Mouse (Mus musculus): ENCODE measurements around the gene Gramd1a. TPM values are rescaled to one million over a fixed set of nuclear protein-coding genes. Genes with fewer than 3 reads are reported as not detected.

The Gramd1a gene
- polyA plus RNA-seq, 1 experiment from 2014 or later, result 171 TPM

- Histone ChIP-seq H3K27ac (no peak overlapping the region), H3K9me3 (replicated peaks) (0 out of 2 replicates have a peak, but pooled peaks cover 2% of the 10 kb centered on the region), H3K27me3 (no peaks in the 10 kb centered on the region), H3K4me3 (no peak overlapping the region), H3K4me1 (0 out of 2 replicates have a peak, but pooled peaks cover 7% of the 10 kb centered on the region), H3K4me2 (no peak overlapping the region), H3K36me3 (ENCODE audit: poor library complexity, severe bottlenecking) (no peaks in the 10 kb centered on the region), H3K9ac (no peak overlapping the region)
- no peak for ATAC-seq
- WGBS, result 58% methylated on average over 14 of the region's 14 CpGs
Observed at GRCm38 (mm10) chr7:31082831-31083588, 72.7 kb downstream of the Gramd1a start.

DNA sequence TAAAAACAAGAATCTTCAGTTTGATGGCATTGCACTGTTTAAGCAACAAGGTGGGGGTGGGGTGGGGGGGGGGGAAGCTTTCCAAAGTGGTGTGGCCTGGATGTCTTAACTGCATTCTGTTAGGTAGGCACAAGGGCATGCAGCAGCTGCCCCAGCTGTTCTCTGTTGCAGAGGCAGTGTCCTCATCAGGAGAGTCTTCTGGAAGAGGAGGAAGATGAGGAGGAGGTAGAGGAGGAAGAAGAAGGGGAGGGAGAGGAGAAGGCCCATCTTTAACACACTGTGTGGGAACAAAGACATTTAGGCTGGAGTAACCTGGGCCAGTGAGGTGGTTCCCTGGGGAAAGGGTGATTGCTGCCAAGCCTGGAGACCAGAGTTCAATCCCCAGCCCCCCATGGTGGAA is 73.6 kb downstream of the Gramd1a start:
- no peak overlapping the region for H3K27ac ChIP-seq
- no peak for ATAC-seq
- H3K4me1 ChIP-seq, result 0 out of 2 replicates have a peak, but pooled peaks cover 7% of the 10 kb centered on the region
- no peak overlapping the region for H3K4me3 ChIP-seq
- H3K9ac ChIP-seq, result no peak overlapping the region
- H3K4me2 ChIP-seq, result no peak overlapping the region
- 0 out of 2 replicates have a peak, but pooled peaks cover 2% of the 10 kb centered on the region for H3K9me3 ChIP-seq (replicated peaks)
- H3K27me3 ChIP-seq, result no peaks in the 10 kb centered on the region
- no peaks in the 10 kb centered on the region for H3K36me3 ChIP-seq (ENCODE audit: poor library complexity, severe bottlenecking)

DNA sequence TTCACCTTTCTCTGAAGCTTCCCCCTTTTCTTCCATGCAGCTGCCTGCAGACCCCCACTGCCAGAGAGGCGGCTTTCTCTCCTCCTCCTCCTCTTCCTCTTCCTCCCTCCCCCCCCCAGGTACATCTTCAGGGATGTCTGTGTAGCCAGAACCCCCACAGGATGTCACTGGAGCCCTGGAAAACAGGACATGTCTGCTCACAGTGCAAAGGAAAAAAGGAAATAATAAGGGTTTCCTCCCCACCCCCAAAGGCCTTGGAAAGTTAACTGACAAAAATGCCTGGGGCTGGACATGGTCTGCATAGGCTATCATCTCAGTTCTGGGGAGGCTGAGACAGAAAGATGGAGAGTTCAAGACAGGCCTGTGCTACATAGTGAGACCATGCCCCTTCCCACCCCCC is 74.6 kb downstream of the Gramd1a start:
- Histone ChIP-seq H3K27me3 (no peaks in the 10 kb centered on the region), H3K4me2 (no peak overlapping the region), H3K9ac (no peak overlapping the region), H3K4me3 (no peak overlapping the region), H3K9me3 (replicated peaks) (0 out of 2 replicates have a peak, but pooled peaks cover 2% of the 10 kb centered on the region), H3K4me1 (0 out of 2 replicates have a peak, but pooled peaks cover 7% of the 10 kb centered on the region), H3K27ac (no peak overlapping the region), H3K36me3 (ENCODE audit: poor library complexity, severe bottlenecking) (no peaks in the 10 kb centered on the region)
- WGBS, result 45% methylated on average over 1 of the region's 1 CpGs
- no peak for ATAC-seq

GRCm38 (mm10) chr7:31080611-31081010 is 75.1 kb downstream of the Gramd1a start:
- H3K4me2 ChIP-seq, result no peak overlapping the region
- H3K4me1 ChIP-seq, result 0 out of 2 replicates have a peak, but pooled peaks cover 7% of the 10 kb centered on the region
- no peak overlapping the region for H3K9ac ChIP-seq
- H3K9me3 ChIP-seq (replicated peaks), result 0 out of 2 replicates have a peak, but pooled peaks cover 2% of the 10 kb centered on the region
- H3K4me3 ChIP-seq, result no peak overlapping the region
- H3K27me3 ChIP-seq, result no peaks in the 10 kb centered on the region
- ATAC-seq, result no peak
- H3K27ac ChIP-seq, result no peak overlapping the region
- WGBS, result 45% methylated on average over 3 of the region's 3 CpGs
- H3K36me3 ChIP-seq (ENCODE audit: poor library complexity, severe bottlenecking), result no peaks in the 10 kb centered on the region

Other genes starting within 250 kb of the Gramd1a start
- 0.58 and 0.64 TPM in 2 replicates for gene Mag, start 241.0 kb downstream of the Gramd1a start, polyA plus RNA-seq (2015; fragmentation: Nextera tagmentation; extraction: Ambion mirVana)
- not detected in 2 replicates for gene Hamp2, start 231.2 kb downstream of the Gramd1a start, polyA plus RNA-seq (2015; fragmentation: Nextera tagmentation; extraction: Ambion mirVana)
- gene Hamp, start 211.9 kb downstream of the Gramd1a start, polyA plus RNA-seq (2015; fragmentation: Nextera tagmentation; extraction: Ambion mirVana), result not detected in 2 replicates
- gene Usf2, start 199.1 kb downstream of the Gramd1a start, polyA plus RNA-seq (2015; fragmentation: Nextera tagmentation; extraction: Ambion mirVana), result 23.9 and 24.4 TPM in 2 replicates
- 17.8 and 22.2 TPM in 2 replicates for gene Lsr, start 182.4 kb downstream of the Gramd1a start, polyA plus RNA-seq (2015; fragmentation: Nextera tagmentation; extraction: Ambion mirVana)
- gene Fam187b, start 182.1 kb downstream of the Gramd1a start, polyA plus RNA-seq (2015; fragmentation: Nextera tagmentation; extraction: Ambion mirVana), result 0.58 and 0.74 TPM in 2 replicates
- 11.5 and 12.2 TPM in 2 replicates for gene Fxyd5, start 113.4 kb downstream of the Gramd1a start, polyA plus RNA-seq (2015; fragmentation: Nextera tagmentation; extraction: Ambion mirVana)
- gene Fxyd7, start 104.4 kb downstream of the Gramd1a start, polyA plus RNA-seq (2015; fragmentation: Nextera tagmentation; extraction: Ambion mirVana), result 19.8 and 33.0 TPM in 2 replicates
- gene Fxyd1, start 98.7 kb downstream of the Gramd1a start, polyA plus RNA-seq (2015; fragmentation: Nextera tagmentation; extraction: Ambion mirVana), result 2.5 and 3.9 TPM in 2 replicates
- gene Lgi4, start 96.6 kb downstream of the Gramd1a start, polyA plus RNA-seq (2015; fragmentation: Nextera tagmentation; extraction: Ambion mirVana), result 0.19 and 0.26 TPM in 2 replicates
- gene Fxyd3, start 79.2 kb downstream of the Gramd1a start, polyA plus RNA-seq (2015; fragmentation: Nextera tagmentation; extraction: Ambion mirVana), result 0.08 TPM in 1 of 2 replicates, not detected in the other
- gene Hpn, start 40.6 kb downstream of the Gramd1a start, polyA plus RNA-seq (2015; fragmentation: Nextera tagmentation; extraction: Ambion mirVana), result not detected in 2 replicates
- gene Scn1b, start 28.9 kb downstream of the Gramd1a start, polyA plus RNA-seq (2015; fragmentation: Nextera tagmentation; extraction: Ambion mirVana), result 1.1 and 1.3 TPM in 2 replicates
- gene Scgb2b2, start 134.6 kb upstream of the Gramd1a start, polyA plus RNA-seq (2015; fragmentation: Nextera tagmentation; extraction: Ambion mirVana), result not detected in 2 replicates
- not detected in 2 replicates for gene Scgb1b2, start 135.9 kb upstream of the Gramd1a start, polyA plus RNA-seq (2015; fragmentation: Nextera tagmentation; extraction: Ambion mirVana)
- gene Scgb2b3, start 206.2 kb upstream of the Gramd1a start, polyA plus RNA-seq (2015; fragmentation: Nextera tagmentation; extraction: Ambion mirVana), result not detected in 2 replicates
- not detected in 2 replicates for gene Scgb1b3, start 219.7 kb upstream of the Gramd1a start, polyA plus RNA-seq (2015; fragmentation: Nextera tagmentation; extraction: Ambion mirVana)

Data from forebrain, embryonic 13.5 days (tissue).